Mouse (Mus musculus) CH12F3 (cell line): ENCODE data around the gene Sdcbp2.

Experiments
- in situ Hi-C: fragments of 300-500 bp; cut with MboI; formaldehyde crosslinking; loops from 2 replicates; pipeline ENCODE4 v1.14.3; 2020; ENCODE audit warnings: low sequenced_read_pairs

The Sdcbp2 gene

DNA sequence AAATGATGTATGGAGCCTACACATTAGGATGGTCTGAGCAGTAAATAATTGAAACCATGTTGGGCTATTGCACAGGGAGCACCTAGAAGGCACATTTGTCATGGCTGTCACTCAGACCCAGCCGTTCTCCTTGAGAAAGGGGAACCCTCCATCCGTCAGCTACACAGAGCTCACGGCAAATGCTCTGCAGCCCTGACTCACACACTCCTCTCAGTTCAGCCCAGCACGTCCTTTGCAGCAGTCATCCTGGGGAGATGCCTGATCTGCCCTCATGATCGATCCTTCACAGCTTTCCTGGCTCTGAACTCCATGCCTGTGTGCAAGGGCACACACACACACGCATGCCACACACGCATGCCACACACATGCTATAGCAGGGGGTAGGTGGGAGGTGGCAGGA, 56.9 kb downstream of the Sdcbp2 start:
- in situ Hi-C loops = no loop called here

DNA sequence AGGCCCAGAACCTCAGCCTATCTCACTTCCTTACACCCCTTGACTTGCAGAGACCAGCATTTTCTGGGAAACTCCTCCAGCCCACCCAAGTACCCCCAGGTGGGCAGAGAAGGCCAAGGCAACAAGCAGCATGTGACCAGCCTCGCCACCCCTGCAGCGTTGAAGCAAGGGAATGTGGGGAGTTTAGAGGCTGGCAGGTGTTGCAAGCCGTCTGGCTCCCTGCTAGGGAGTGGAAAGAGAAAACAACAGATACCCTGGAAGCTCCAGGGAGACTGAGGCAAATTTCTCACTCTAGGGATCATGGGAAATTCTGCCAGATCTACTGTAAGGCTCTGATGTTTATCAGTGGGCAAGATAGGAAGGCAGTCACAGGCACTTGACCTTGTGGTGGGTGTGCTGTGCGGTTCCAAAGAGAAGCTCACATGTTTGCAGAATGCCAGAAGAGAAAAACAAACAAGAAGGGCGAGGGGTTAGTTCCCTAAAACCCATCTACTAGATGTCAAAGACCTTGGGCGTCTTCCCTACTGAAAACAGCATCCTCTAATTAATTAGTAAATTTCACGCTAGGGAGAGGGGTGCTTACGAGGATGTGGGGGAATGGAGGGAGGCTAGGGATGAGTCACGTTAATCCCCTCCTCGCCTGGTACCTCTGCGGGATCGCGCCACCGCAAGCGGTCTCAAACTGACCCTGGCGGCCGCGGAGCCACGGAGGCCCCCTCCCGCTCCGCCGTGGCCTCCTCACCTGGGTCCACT, 59.2 kb downstream of the Sdcbp2 start:
- in situ Hi-C loops = no loop called here

DNA sequence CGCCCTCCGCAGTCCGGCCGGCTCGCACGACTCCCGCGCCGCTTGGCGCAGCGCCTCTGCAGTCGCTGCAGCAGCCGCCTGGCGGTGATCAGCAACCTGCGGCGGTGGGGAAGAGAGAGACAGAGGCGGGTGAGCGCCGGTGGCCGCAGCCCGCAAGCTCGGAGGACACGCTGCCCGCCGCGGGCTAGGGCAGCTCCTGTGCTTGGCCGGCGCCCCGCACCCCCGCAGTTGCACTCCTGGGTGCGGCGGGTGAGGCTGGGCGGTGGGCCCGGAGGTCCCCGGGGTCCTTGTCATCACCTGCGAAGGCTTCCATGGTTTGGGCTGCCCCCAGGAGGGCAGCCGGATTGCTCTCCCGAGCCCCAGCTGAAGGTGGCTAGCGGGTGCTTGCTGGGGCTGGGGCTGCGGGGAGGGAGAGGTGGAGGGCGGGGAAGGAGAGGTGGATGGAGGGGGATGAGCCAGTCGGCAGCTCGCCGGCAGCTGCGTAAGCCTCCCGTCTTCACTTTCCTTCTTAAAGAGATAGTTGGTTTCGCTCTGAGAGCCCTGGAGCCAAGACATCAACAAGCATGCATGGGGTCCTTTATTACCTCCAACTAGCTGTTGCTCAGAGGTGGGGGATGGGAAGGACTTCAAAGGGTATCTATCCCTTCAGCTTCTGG, 59.9 kb downstream of the Sdcbp2 start, which contains the start of gene Snph:
Gene Snph (minus strand): TSS at position 435 of the 656 bp plus-strand sequence.
- in situ Hi-C loops = no loop called here

DNA sequence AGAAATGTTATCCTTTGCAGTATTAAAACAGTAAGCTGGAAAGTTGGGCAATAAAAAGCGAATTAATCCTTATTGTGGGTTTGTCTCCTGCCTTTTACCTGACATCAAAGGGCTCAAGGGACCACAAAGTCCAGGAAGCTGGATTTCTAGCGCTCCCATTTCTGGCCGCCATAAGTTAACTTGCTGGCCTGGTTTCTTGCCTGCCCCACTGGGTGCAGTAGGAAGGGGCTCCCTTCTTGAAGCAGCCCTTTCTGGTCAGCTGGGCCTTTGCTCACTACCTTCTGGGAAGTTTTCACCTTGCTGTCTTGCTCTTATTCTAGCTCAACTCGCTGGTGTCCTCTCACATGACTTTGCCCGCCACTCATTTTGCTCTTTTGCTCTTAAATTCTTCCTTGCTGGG, 60.6 kb downstream of the Sdcbp2 start:
- in situ Hi-C loops = no loop called here

DNA sequence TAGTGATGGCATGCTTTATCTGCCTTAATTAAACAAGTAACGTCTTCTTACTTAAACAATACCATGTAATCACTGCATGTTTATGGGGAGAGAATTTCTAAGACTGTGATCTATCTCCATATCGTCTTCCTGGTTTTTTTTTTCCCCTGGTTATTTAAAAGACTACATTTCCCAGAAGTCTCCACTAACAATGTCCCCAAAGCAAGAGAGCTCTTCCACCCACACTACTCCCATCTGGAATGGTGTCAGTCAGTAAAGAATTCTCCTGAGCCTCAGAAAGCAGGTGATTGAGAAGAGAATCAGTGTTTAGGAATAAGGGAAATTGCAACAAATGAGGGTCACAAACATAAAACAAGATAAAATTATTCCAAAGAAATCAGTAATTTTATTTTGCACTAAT, 62.5 kb downstream of the Sdcbp2 start:
- in situ Hi-C loops = no loop called here

DNA sequence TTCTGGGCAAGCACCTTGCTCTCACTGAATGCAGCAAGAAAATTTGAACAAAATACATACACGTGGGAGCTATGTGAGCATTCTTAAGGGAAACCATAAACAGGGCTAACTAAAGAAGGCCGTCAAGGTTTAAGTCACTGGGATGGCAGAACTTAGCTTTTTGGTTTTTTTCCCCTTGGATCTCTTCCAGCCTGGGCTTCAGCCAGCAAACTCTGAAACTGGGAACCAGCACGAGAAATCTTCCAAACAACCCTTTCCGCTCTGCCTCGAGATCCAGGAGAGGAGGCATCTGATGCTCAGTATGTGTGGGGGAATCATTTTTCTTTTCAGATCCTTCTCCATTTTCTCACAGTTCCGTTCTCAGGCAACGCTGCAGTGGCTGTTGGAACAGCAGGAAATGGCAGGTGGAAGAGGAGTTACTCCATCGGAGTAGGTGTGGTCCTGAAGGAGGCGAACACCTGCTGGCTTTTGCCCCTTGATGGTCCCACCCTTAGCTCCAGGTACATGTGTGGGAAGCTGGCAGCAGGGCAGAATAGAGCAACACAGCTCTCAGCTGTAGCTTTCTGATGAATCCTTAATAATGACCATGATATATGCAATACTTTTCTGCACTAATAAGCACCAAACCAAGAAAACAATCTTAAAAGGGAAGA, 63.1 kb downstream of the Sdcbp2 start:
- in situ Hi-C loops = no loop called here

DNA sequence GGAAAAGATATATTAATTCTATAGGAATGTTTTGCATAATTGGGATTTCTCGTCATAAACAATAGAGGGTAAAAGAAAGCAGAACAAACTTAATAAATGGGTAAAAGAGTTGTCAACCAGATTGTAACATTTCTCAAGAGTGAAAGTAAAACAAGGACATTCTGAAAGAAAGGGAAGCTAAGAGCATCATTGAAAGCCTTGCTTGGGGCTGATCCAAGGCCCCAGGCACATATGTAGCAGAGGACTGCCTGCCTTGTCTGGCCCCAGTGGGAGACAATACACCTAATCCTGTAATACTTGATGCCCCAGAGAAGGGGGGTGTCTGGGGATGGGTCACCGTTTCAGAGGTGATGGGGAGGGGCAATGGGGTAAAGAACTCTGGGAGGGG, 63.6 kb downstream of the Sdcbp2 start:
- in situ Hi-C loops = no loop called here
